Mouse (Mus musculus) hindbrain, embryonic 15.5 days (tissue): ENCODE results near the gene Catsperg1. TPM values are rescaled to one million over a fixed set of nuclear protein-coding genes. Genes with fewer than 3 reads are reported as not detected.
"Not testable (repeated sequence)": the region's sequence is repeated elsewhere in the genome, so short reads cannot be mapped to it uniquely, and the experiment has no call there.

Experiments
- ATAC-seq: fragments of 200-750 bp; cut with Nextera tagmentation; 2 replicates; pipeline ENCODE4 v1.8.0; 2017; ENCODE audit warnings: low read depth, moderate number of reproducible peaks, moderate TSS enrichment; ENCODE audit not compliant: low FRiP score
- H3K27ac ChIP-seq: fragments of 300-500 bp; sonication (generic); replicated peaks from 2 replicates; pipeline ENCODE4 v1.5.1; 2015; ENCODE audit warnings: mild to moderate bottlenecking, inconsistent platforms
- H3K27me3 ChIP-seq: fragments of 300-500 bp; sonication (generic); 2 replicates; pipeline ENCODE4 v1.6.1; 2015; ENCODE audit warnings: control low read depth, inconsistent platforms
- H3K36me3 ChIP-seq: fragments of 300-500 bp; sonication (generic); 2 replicates; pipeline ENCODE4 v1.6.1; 2015; ENCODE audit warnings: control low read depth, inconsistent platforms
- H3K4me1 ChIP-seq: fragments of 300-500 bp; sonication (generic); replicated peaks from 2 replicates; pipeline ENCODE4 v1.6.1; 2015; ENCODE audit warnings: control low read depth, inconsistent platforms
- H3K4me2 ChIP-seq: fragments of 300-500 bp; sonication (generic); 2 replicates; pipeline ENCODE4 v1.6.1; 2015; ENCODE audit warnings: moderate library complexity, mild to moderate bottlenecking, inconsistent platforms
- H3K4me3 ChIP-seq: fragments of 300-500 bp; sonication (generic); 2 replicates; pipeline ENCODE4 v1.5.1; 2015; ENCODE audit warnings: mild to moderate bottlenecking, inconsistent platforms
- H3K9ac ChIP-seq: fragments of 300-500 bp; sonication (generic); 2 replicates; pipeline ENCODE4 v1.6.1; 2015; ENCODE audit warnings: inconsistent platforms
- H3K9me3 ChIP-seq: fragments of 300-500 bp; sonication (generic); 2 replicates; pipeline ENCODE4 v1.6.1; 2016; ENCODE audit warnings: control low read depth, inconsistent platforms
- WGBS: fragments of 180-500 bp; shearing (Covaris S2); methylation state at CpG from one replicate; pipeline ENCODE4 v1.1.7; 2015; 5-methylcytosine and 5-hydroxymethylcytosine counted together
- polyA plus RNA-seq: library from polyadenylated mRNA; unstranded; fragments of >200 nt; fragmentation: Nextera tagmentation; extraction: Ambion mirVana; gene quantifications from 2 replicates; pipeline ENCODE4 v1.2.1, GENCODE M21; 2015

Catsperg1 gene
- polyA plus RNA-seq, 1 experiment from 2014 or later, result 3.2 TPM

GRCm38 (mm10) chr7:29246015-29246414 lies 32.2 kb upstream of the Catsperg1 start:
- H3K9me3 ChIP-seq, result no peaks in the 10 kb centered on the region
- no peak for ATAC-seq
- 88% methylated on average over 5 of the region's 5 CpGs for WGBS

GRCm38 (mm10) chr7:29244732-29245416 lies 31.0 kb upstream of the Catsperg1 start:
- ATAC-seq, result no peak
- no peak overlapping the region for H3K4me3 ChIP-seq
- H3K27me3 ChIP-seq, result peaks cover 21% of the 10 kb centered on the region
- no peak overlapping the region for H3K4me2 ChIP-seq
- H3K27ac ChIP-seq, result no peak overlapping the region
- no peak overlapping the region for H3K9ac ChIP-seq
- no peaks in the 10 kb centered on the region for H3K9me3 ChIP-seq
- H3K4me1 ChIP-seq, result 0 out of 2 replicates have a peak, but pooled peaks cover 6% of the 10 kb centered on the region
- H3K36me3 ChIP-seq, result 0 out of 2 replicates have a peak, but pooled peaks cover 4% of the 10 kb centered on the region
- 89% methylated on average over 7 of the region's 7 CpGs for WGBS

More at GRCm38 (mm10) chr7:29246015-29246414, 32.2 kb upstream of the Catsperg1 start:
- H3K9ac ChIP-seq, result no peak overlapping the region
- H3K27ac ChIP-seq, result no peak overlapping the region
- 0 out of 2 replicates have a peak, but pooled peaks cover 6% of the 10 kb centered on the region for H3K4me1 ChIP-seq
- H3K27me3 ChIP-seq, result peaks cover 21% of the 10 kb centered on the region
- H3K4me2 ChIP-seq, result no peak overlapping the region
- H3K36me3 ChIP-seq, result 0 out of 2 replicates have a peak, but pooled peaks cover 4% of the 10 kb centered on the region
- H3K4me3 ChIP-seq, result no peak overlapping the region

- H3K9me3 ChIP-seq, result no peaks in the 10 kb centered on the region
- H3K4me3 ChIP-seq, result peak within 1 kb of the TSS; percentile 63
- peak within 1 kb of the TSS; percentile 81 for H3K27ac ChIP-seq
- under 1% methylated on average over 60 of the region's 60 CpGs for WGBS
- peaks cover 13% of the 10 kb centered on the region for H3K4me1 ChIP-seq
- peaks cover 5% of the 10 kb centered on the region; the same call in 1 of the 2 replicates for H3K27me3 ChIP-seq
- H3K36me3 ChIP-seq, result no peaks in the 10 kb centered on the region
- ATAC-seq, result peak; percentile 98
- peak within 1 kb of the TSS; percentile 75 for H3K4me2 ChIP-seq
- peak within 1 kb of the TSS; percentile 55 for H3K9ac ChIP-seq
Measured at GRCm38 (mm10) chr7:29238019-29238967, 24.5 kb upstream of the Catsperg1 start, which contains the start of gene Yif1b. Gene Yif1b (plus strand): TSS chr7:29238329.

DNA sequence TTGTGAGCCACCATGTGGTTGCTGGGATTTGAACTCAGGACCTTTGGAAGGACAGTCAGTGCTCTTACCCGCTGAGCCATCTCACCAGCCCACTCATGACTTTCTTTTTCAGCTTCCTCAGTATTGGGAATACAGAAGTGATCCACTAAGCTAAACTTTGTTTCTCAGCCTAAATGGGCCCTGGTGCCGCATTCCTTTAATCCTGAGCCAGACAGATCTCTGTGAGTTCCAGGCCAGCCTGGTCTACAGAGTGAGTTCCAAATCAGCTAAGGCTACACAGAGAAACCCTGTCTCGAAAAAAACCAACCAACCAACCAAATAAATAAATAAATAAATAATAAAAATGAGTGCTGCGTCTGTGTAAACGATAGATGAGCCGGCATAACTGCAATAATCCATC lies 23.8 kb upstream of the Catsperg1 start:
- H3K36me3 ChIP-seq, H3K9me3 ChIP-seq, H3K27me3 ChIP-seq: not testable (repeated sequence)
- Histone ChIP-seq H3K27ac (peak overlapping the region; percentile 81), H3K4me3 (peak overlapping the region; percentile 63), H3K4me2 (peak overlapping the region; percentile 75), H3K4me1 (peaks cover 13% of the 10 kb centered on the region), H3K9ac (peak overlapping the region; percentile 35)
- WGBS, result 29% methylated on average over 6 of the region's 6 CpGs
- ATAC-seq, result peak; percentile 20

DNA sequence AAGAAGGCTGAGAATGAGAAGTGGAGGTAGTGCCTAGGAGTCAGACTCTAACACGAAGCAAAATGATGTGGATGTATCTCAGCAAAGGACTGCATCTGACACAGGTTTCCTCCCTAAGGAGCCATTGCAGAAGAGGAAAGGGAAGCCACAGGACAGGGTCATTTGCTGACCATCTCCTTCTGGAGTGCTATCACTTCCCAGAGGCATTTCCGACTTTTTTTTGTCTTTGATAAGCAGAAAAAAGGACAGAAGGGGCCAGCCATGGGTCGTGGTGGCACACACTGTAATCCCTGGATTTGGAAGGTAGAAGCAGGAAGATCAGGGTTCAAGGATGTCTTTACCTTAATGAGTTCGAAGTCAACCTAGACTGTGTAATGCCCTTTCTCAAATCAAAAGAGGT lies 22.8 kb upstream of the Catsperg1 start:
- H3K27me3 ChIP-seq, result peaks cover 20% of the 10 kb centered on the region
- H3K4me1 ChIP-seq, result peaks cover 21% of the 10 kb centered on the region
- no peak overlapping the region for H3K27ac ChIP-seq
- no peaks in the 10 kb centered on the region for H3K9me3 ChIP-seq
- WGBS, result 86% methylated on average over 4 of the region's 4 CpGs
- no peak overlapping the region for H3K9ac ChIP-seq
- H3K4me2 ChIP-seq, result no peak overlapping the region
- H3K4me3 ChIP-seq, result no peak overlapping the region
- ATAC-seq, result no peak
- no peaks in the 10 kb centered on the region for H3K36me3 ChIP-seq

GRCm38 (mm10) chr7:29234661-29235060 lies 20.8 kb upstream of the Catsperg1 start:
- WGBS, result 80% methylated on average over 5 of the region's 5 CpGs

DNA sequence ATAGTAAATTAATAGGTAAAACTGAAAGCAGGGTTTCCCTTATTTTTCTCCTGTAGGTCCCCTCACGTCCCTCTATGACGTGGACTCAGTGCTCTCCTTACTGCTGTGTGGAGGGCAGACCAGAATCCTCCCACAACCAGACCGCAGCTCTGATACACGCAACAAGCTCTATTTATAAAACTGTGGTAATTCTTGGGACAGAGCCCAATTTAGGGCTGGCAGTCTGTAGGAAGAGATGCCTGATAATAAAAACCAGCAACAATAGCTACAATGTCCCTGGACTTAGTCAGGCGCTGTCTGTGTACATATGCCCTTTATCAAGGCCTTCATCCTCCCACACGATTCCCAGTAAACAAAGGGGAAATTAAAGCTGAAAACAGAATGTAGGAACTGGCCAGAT lies 19.9 kb upstream of the Catsperg1 start:
- ATAC-seq, result no peak
- H3K4me2 ChIP-seq, result no peak overlapping the region
- no peaks in the 10 kb centered on the region for H3K36me3 ChIP-seq
- peaks cover 35% of the 10 kb centered on the region for H3K27me3 ChIP-seq
- no peak overlapping the region for H3K9ac ChIP-seq
- peaks cover 11% of the 10 kb centered on the region for H3K4me1 ChIP-seq
- H3K4me3 ChIP-seq, result no peak overlapping the region
- WGBS, result 80% methylated on average over 6 of the region's 6 CpGs
- H3K27ac ChIP-seq, result no peak overlapping the region
- H3K9me3 ChIP-seq, result no peaks in the 10 kb centered on the region

More at GRCm38 (mm10) chr7:29234661-29235060, 20.8 kb upstream of the Catsperg1 start:
- H3K4me1 ChIP-seq, result peaks cover 20% of the 10 kb centered on the region
- ATAC-seq, result no peak
- peaks cover 34% of the 10 kb centered on the region for H3K27me3 ChIP-seq
- H3K27ac ChIP-seq, result no peak overlapping the region
- H3K4me2 ChIP-seq, result no peak overlapping the region
- H3K4me3 ChIP-seq, result no peak overlapping the region
- H3K36me3 ChIP-seq, result no peaks in the 10 kb centered on the region
- H3K9ac ChIP-seq, result no peak overlapping the region
- no peaks in the 10 kb centered on the region for H3K9me3 ChIP-seq

DNA sequence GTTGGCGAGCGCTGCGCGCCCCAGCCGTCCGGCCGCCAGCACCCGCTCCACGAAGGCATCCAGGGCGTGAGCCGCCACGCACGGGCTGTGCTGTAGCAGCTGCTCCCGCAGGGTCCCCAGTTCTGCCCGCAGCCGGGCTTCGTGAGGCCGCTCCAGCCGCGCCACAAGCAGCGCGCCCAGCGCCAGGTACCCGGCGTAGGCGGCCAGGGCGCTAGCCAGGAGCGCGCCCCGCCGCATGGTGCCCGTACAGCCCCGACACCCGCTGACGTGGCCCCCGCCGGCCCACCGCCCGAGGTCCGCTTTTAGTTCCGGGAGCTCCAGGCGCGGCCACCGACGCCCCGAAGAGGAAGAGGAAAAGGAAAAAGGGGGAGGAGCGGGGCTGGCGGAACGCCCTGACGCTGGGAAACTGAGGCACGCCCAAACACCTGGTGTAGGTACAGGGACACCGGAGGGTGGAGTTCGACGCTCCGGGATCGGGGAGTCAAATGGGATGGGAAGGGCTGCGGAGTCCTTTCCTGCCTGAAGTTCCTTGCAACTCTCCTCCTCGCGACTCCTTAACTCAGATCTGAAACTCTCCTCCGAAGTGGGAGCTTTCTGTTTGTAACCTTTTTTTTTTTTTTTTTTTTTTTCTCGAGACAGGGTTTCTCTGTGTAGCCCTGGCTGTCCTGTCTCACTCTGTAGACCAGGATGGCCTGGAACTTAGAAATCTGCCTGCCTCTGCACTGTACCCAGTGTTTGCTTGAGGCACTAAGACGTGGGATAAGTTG lies 18.6 kb upstream of the Catsperg1 start, which contains the start of gene Kcnk6:
TSS of gene Kcnk6 (minus strand) at position 269 of the 767 bp plus-strand sequence.
- peaks cover 35% of the 10 kb centered on the region for H3K27me3 ChIP-seq
- peaks cover 8% of the 10 kb centered on the region for H3K4me1 ChIP-seq
- WGBS, result under 1% methylated on average over 39 of the region's 62 CpGs
- 0 out of 2 replicates have a peak, but pooled peaks have one; percentile 40 for ATAC-seq
- H3K27ac ChIP-seq, result no peak within 1 kb of the TSS
- peak within 1 kb of the TSS; percentile 96 for H3K4me2 ChIP-seq
- peak within 1 kb of the TSS; percentile 50 for H3K9ac ChIP-seq
- H3K36me3 ChIP-seq, result no peaks in the 10 kb centered on the region
- H3K9me3 ChIP-seq, result no peaks in the 10 kb centered on the region
- H3K4me3 ChIP-seq, result peak within 1 kb of the TSS; percentile 50

DNA sequence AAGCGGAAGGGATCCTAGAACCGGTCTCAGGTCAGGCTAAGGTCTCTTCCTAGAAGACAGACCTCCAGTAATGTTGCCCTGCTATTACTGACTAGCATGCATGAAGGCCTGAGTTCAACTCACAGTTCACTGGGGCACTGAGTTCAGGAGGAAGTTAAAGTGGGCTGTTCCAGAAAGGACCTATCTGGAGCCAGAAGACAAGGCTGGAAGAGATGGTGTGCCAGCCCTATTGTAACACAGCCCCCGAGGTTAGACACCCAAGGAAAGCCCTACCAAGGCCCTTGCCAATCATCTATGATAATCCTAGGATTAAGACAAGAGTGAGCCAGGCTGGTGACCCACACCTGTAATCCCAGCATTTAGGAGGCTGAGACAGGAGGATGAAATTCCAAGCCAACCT lies 17.7 kb upstream of the Catsperg1 start:
- Histone ChIP-seq H3K4me2 (peak overlapping the region; percentile 96; the same call in 1 of the 2 replicates), H3K36me3 (no peaks in the 10 kb centered on the region), H3K4me1 (peaks cover 8% of the 10 kb centered on the region), H3K4me3 (peak overlapping the region; percentile 50), H3K27ac (no peak overlapping the region), H3K27me3 (peaks cover 35% of the 10 kb centered on the region), H3K9ac (no peak overlapping the region), H3K9me3 (no peaks in the 10 kb centered on the region)
- no peak for ATAC-seq
- 62% methylated on average over 3 of the region's 3 CpGs for WGBS

GRCm38 (mm10) chr7:29230560-29230959 lies 16.7 kb upstream of the Catsperg1 start:
- Histone ChIP-seq H3K9me3 (no peaks in the 10 kb centered on the region), H3K27ac (no peak overlapping the region), H3K9ac (no peak overlapping the region), H3K4me1 (peaks cover 9% of the 10 kb centered on the region), H3K27me3 (peaks cover 35% of the 10 kb centered on the region), H3K4me2 (no peak overlapping the region), H3K36me3 (no peaks in the 10 kb centered on the region), H3K4me3 (no peak overlapping the region)
- WGBS, result 23% methylated on average over 3 of the region's 3 CpGs
- ATAC-seq, result no peak

DNA sequence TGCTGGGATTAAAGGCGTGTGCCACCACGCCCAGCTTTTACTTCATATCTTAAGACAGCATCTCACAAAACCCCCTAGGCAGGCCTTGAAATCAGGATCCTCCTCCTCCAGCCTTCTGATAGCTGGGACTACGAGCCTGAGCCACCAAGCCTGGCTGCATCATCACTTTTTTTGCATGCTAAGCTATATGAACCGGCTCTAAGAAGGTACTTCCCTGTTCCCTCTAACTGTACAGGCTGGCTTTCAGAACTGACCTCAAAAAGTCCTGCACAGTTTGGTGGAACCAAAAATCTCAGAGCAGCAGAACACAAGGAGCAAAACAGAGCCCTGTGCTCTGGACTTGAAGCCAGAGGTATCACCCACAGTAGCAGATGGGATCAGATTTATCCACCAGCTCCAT lies 14.4 kb upstream of the Catsperg1 start:
- no peak overlapping the region for H3K27ac ChIP-seq
- no peak overlapping the region for H3K4me2 ChIP-seq
- H3K9ac ChIP-seq, result no peak overlapping the region
- H3K4me3 ChIP-seq, result no peak overlapping the region
- H3K4me1 ChIP-seq, result peaks cover 19% of the 10 kb centered on the region
- no peaks in the 10 kb centered on the region for H3K36me3 ChIP-seq
- no peaks in the 10 kb centered on the region for H3K9me3 ChIP-seq
- no peak for ATAC-seq
- WGBS, result 87% methylated on average over 4 of the region's 4 CpGs
- peaks cover 28% of the 10 kb centered on the region for H3K27me3 ChIP-seq
